Mouse (Mus musculus) embryonic facial prominence, embryonic 11.5 days (tissue): ENCODE data around the gene Fam49a. TPM values are rescaled to one million over a fixed set of nuclear protein-coding genes. Genes with fewer than 3 reads are reported as not detected.

Experiments used
- ATAC-seq: fragments of 200-750 bp; cut with Nextera tagmentation; replicated peaks from 2 replicates; pipeline ENCODE4 v1.8.0; 2017; ENCODE audit warnings: low read depth; ENCODE audit not compliant: insufficient number of reproducible peaks, low FRiP score, low TSS enrichment
- DNase-seq: peaks from one replicate; pipeline ENCODE4 v3.0.0-alpha.2; 2015; ENCODE audit warnings: low spot score
- H3K27ac ChIP-seq: fragments of 300-500 bp; sonication (generic); replicated peaks from 2 replicates; pipeline ENCODE4 v1.5.1; 2014; ENCODE audit warnings: mild to moderate bottlenecking, low read depth, low read length, control low read depth
- H3K27me3 ChIP-seq: fragments of 300-500 bp; sonication (generic); 2 replicates; pipeline ENCODE4 v1.6.1; 2014; ENCODE audit warnings: mild to moderate bottlenecking, low read length, moderate library complexity, mixed read lengths; ENCODE audit not compliant: control insufficient read depth, insufficient read depth
- H3K36me3 ChIP-seq: fragments of 300-500 bp; sonication (generic); replicated peaks from 2 replicates; pipeline ENCODE4 v1.6.1; 2014; ENCODE audit warnings: low read depth, mild to moderate bottlenecking, low read length, moderate library complexity, mixed read lengths; ENCODE audit not compliant: control insufficient read depth, insufficient read depth
- H3K4me1 ChIP-seq: fragments of 300-500 bp; sonication (generic); 2 replicates; pipeline ENCODE4 v1.6.1; 2014; ENCODE audit warnings: low read length, mixed read lengths; ENCODE audit not compliant: control insufficient read depth, insufficient read depth
- H3K4me2 ChIP-seq: fragments of 300-500 bp; sonication (generic); 2 replicates; pipeline ENCODE4 v1.6.1; 2014; ENCODE audit warnings: low read depth, mild to moderate bottlenecking, control low read depth, low read length, moderate library complexity
- H3K4me3 ChIP-seq: fragments of 300-500 bp; sonication (generic); 2 replicates; pipeline ENCODE4 v1.5.1; 2014; ENCODE audit warnings: low read depth, low read length, control low read depth
- H3K9ac ChIP-seq: fragments of 300-500 bp; sonication (generic); replicated peaks from 2 replicates; pipeline ENCODE4 v1.6.1; 2014; ENCODE audit warnings: mild to moderate bottlenecking, control low read depth, low read length
- H3K9me3 ChIP-seq: fragments of 300-500 bp; sonication (generic); replicated peaks from 2 replicates; pipeline ENCODE4 v1.6.1; 2016; ENCODE audit warnings: mild to moderate bottlenecking, low read length, inconsistent platforms, mixed read lengths; ENCODE audit not compliant: control insufficient read depth
- WGBS: fragments of 180-500 bp; shearing (Covaris S2); extraction: QIAGEN DNeasy Blood & Tissue Kit; methylation state at CpG from one replicate; pipeline ENCODE4 v1.1.7; 2014; 5-methylcytosine and 5-hydroxymethylcytosine counted together
- polyA plus RNA-seq: library from polyadenylated mRNA; unstranded; fragments of >200 nt; fragmentation: Nextera tagmentation; extraction: Ambion mirVana; gene quantifications from 2 replicates; pipeline ENCODE4 v1.2.1, GENCODE M21; 2014

Gene Fam49a
- polyA plus RNA-seq, 1 experiment from 2014 or later: 11.2 TPM

- Histone ChIP-seq H3K9ac (peak overlapping the region; percentile 74), H3K9me3 (no peaks in the 10 kb centered on the region), H3K4me2 (peak overlapping the region; percentile 53), H3K36me3 (no peaks in the 10 kb centered on the region), H3K4me1 (no peaks in the 10 kb centered on the region), H3K27ac (peak overlapping the region; percentile 48; the same call in 1 of the 2 replicates), H3K4me3 (peak overlapping the region; percentile 29), H3K27me3 (no peaks in the 10 kb centered on the region)
- peak; percentile 96 for ATAC-seq
- peak; percentile 93 for DNase-seq
- WGBS: 13% methylated on average over 25 of the region's 25 CpGs
These were observed 159.1 kb downstream of the Fam49a start for GRCm38 (mm10) chr12:12420841-12421579.

GRCm38 (mm10) chr12:12421580-12421878 lies 159.6 kb downstream of the Fam49a start:
- 85% methylated on average over 8 of the region's 8 CpGs for WGBS
- peak; percentile 7 for DNase-seq
- Histone ChIP-seq H3K9me3 (no peaks in the 10 kb centered on the region), H3K27ac (no peak overlapping the region), H3K4me1 (no peaks in the 10 kb centered on the region), H3K9ac (no peak overlapping the region), H3K4me3 (no peak overlapping the region), H3K27me3 (no peaks in the 10 kb centered on the region), H3K36me3 (no peaks in the 10 kb centered on the region), H3K4me2 (no peak overlapping the region)
- no peak for ATAC-seq

GRCm38 (mm10) chr12:12425188-12425587 lies 163.2 kb downstream of the Fam49a start:
- 78% methylated on average over 5 of the region's 5 CpGs for whole genome bisulfite sequencing
- no peak for ATAC-seq

DNA sequence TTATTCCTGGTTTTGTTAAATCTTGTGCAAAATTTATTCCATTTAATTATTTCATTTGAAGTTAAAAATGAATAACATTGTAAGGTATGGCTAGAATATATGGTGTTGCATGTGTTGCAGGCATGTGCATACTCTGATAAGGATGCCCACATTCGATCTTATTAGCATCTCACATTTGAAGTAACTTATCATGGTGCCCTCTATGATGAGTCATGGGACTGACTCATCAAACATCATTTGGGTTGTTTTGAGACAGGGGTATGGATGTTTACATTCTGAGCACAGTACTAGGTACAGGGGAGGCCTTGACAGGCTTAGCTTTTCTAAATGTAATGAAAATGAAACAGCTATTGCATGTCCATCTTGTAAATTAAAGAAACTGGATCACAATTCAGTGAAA lies 165.3 kb downstream of the Fam49a start:
- ATAC-seq (no peak), DNase-seq (no peak)
- Histone ChIP-seq H3K9me3 (no peaks in the 10 kb centered on the region), H3K27me3 (no peaks in the 10 kb centered on the region), H3K4me2 (no peak overlapping the region), H3K4me3 (no peak overlapping the region), H3K9ac (no peak overlapping the region), H3K27ac (no peak overlapping the region), H3K36me3 (no peaks in the 10 kb centered on the region), H3K4me1 (no peaks in the 10 kb centered on the region)
- 90% methylated on average over 1 of the region's 1 CpGs for WGBS

More at GRCm38 (mm10) chr12:12425188-12425587, 163.2 kb downstream of the Fam49a start:
- no peak for DNase-seq
- no peak overlapping the region for H3K9ac ChIP-seq
- no peaks in the 10 kb centered on the region for H3K9me3 ChIP-seq
- H3K27me3 ChIP-seq: no peaks in the 10 kb centered on the region
- H3K4me2 ChIP-seq: no peak overlapping the region
- no peaks in the 10 kb centered on the region for H3K4me1 ChIP-seq
- no peak overlapping the region for H3K4me3 ChIP-seq
- no peaks in the 10 kb centered on the region for H3K36me3 ChIP-seq
- H3K27ac ChIP-seq: no peak overlapping the region

- Histone ChIP-seq H3K9ac (no peak overlapping the region), H3K4me3 (no peak overlapping the region), H3K27me3 (no peaks in the 10 kb centered on the region), H3K4me1 (no peaks in the 10 kb centered on the region), H3K27ac (no peak overlapping the region), H3K4me2 (no peak overlapping the region), H3K36me3 (no peaks in the 10 kb centered on the region), H3K9me3 (no peaks in the 10 kb centered on the region)
- DNase-seq: no peak
- no peak for ATAC-seq
- WGBS: 88% methylated on average over 7 of the region's 7 CpGs
These were observed 166.9 kb downstream of the Fam49a start for GRCm38 (mm10) chr12:12428886-12429285.
